In the genomic region with DNA sequence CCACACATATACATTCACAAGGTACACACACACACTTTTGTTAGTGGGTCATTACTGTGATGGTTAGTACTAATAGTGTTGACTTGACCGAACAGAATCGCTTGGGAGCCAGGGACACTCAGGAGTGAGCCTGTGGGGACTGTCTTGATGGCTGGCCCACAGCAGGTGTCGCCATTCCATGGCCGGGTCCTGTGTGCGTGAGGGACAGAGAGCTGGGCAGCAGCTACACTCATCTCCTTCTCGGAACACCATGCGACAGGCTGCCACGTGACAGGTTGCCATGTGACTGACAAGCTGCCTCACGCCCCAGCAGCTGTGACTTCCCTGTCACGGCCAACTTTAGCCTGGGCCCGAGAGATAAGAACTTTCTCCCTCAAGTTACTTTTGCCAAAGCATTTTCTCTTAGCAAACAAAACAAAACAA, we compare ENCODE assay signal across 9 mouse cellular contexts. TPM values are rescaled to one million over a fixed set of nuclear protein-coding genes. Genes with fewer than 3 reads are reported as not detected.
DNase-seq lines count a peak whose midpoint lies in the region; ATAC-seq and TF ChIP-seq lines count a peak whose summit lies in the region.
"Had no signal": no experiment of that assay in that cellular context is flagged by ENCODE, and none has a peak within 500 bp of the region (broad histone marks: within the 10 kb centered on the region; RNA-seq: fewer than 3 reads in every experiment).

No protein-coding gene starts in this region.

- no peaks in the 10 kb centered on the region for H3K27me3 ChIP-seq in thymus, adult 2 months (ENCODE audit: control insufficient read depth, insufficient read depth, low read length)
- no peaks in the 10 kb centered on the region for H3K27me3 ChIP-seq in midbrain, embryonic 15.5 days (replicated peaks)

- no peak overlapping the region for H3K9ac ChIP-seq in midbrain, embryonic 15.5 days

- no peak for TF ChIP-seq CTCF in brain, embryonic 14.5 days (IDR thresholded peaks at IDR 0.05; ENCODE audit: borderline replicate concordance, extremely low read depth, insufficient read depth, insufficient read length)
- no peak for TF ChIP-seq CTCF in thymus, adult 2 months (IDR thresholded peaks at IDR 0.05; ENCODE audit: borderline replicate concordance, control insufficient read depth, extremely low read depth, insufficient read depth, low read length, poor library complexity)

- H3K4me1 ChIP-seq in thymus, adult 2 months (replicated peaks; ENCODE audit: control insufficient read depth, insufficient read depth, low read length): no peaks in the 10 kb centered on the region
- H3K4me1 ChIP-seq in midbrain, embryonic 15.5 days: no peaks in the 10 kb centered on the region

- TF ChIP-seq POLR2A in brain, embryonic 14.5 days (IDR thresholded peaks at IDR 0.05; ENCODE audit: borderline replicate concordance, extremely low read depth, insufficient read depth, insufficient read length, poor library complexity, severe bottlenecking): no peak
- no peak for TF ChIP-seq POLR2A in thymus, adult 2 months (IDR thresholded peaks at IDR 0.05; ENCODE audit: control insufficient read depth, extremely low read depth, insufficient read depth, low read length, poor library complexity)

- H3K27ac ChIP-seq in thymus, adult 2 months (ENCODE audit: control insufficient read depth, insufficient read depth, low read length): no peak overlapping the region
- no peak overlapping the region for H3K27ac ChIP-seq in midbrain, embryonic 15.5 days

- no peak overlapping the region for H3K4me2 ChIP-seq in midbrain, embryonic 15.5 days

- 96% methylated on average over 11 of the region's 11 CpGs for WGBS in thymus, adult 2 months
- 89% methylated on average over 11 of the region's 11 CpGs for WGBS in midbrain, embryonic 15.5 days

- peak; percentile 15 for DNase-seq in brain, embryonic 14.5 days (ENCODE audit: low read depth)
- no peak for DNase-seq in thymus, adult 2 months
- DNase-seq in cerebellum, adult 9-11 months: no peak
- DNase-seq: right cerebral cortex, adult 18-20 months had no signal

- H3K36me3 ChIP-seq in thymus, adult 2 months (ENCODE audit: control insufficient read depth, insufficient read depth, low read length): no peaks in the 10 kb centered on the region
- H3K36me3 ChIP-seq in midbrain, embryonic 15.5 days (replicated peaks): peaks cover 22% of the 10 kb centered on the region; the same call in 1 of the 2 replicates

- ATAC-seq in erythroid progenitor cell, adult 5-6 weeks (replicated peaks; ENCODE audit: low FRiP score, poor library complexity, severe bottlenecking): peak; percentile 98
- ATAC-seq in hematopoietic stem cell, adult 5-6 weeks (replicated peaks in 1 of 2; ENCODE audit: insufficient read depth in 1 of 2, low FRiP score in 2 of 2, low TSS enrichment in 1 of 2, low read depth in 1 of 2, poor library complexity in 2 of 2, severe bottlenecking in 2 of 2): peak; percentile 42 to 78; a peak in 3 of 4 replicates
- peak; percentile 98 for ATAC-seq in megakaryocyte progenitor cell, adult 5-6 weeks (replicated peaks; ENCODE audit: poor library complexity)
- ATAC-seq in inflammation-experienced regulatory T-cells, adult 6 months: no peak
- no peak for ATAC-seq in midbrain, embryonic 15.5 days (replicated peaks)

- H3K9me3 ChIP-seq in midbrain, embryonic 15.5 days: no peaks in the 10 kb centered on the region

- no peak overlapping the region for H3K4me3 ChIP-seq in thymus, adult 2 months (ENCODE audit: control insufficient read depth, insufficient read depth, low read length)
- H3K4me3 ChIP-seq in midbrain, embryonic 15.5 days: no peak overlapping the region

RNA-seq across cellular contexts. Expression of a gene that starts 11.8 kb away (rescaled TPM):
- polyA plus RNA-seq in brain, embryonic 14.5 days (2012; rRNA removed): 72.1 and 92.2 TPM in 2 replicates
- total RNA-seq in erythroid progenitor cell, adult 5-6 weeks (2015; ENCODE audit: low replicate concordance): 49.7 and 69.6 TPM in 2 replicates
- total RNA-seq in erythroid progenitor cell, adult 5-6 weeks (2017; ENCODE audit: low replicate concordance): 79.6 and 125 TPM in 2 replicates
- total RNA-seq in hematopoietic stem cell, adult 5-6 weeks (2017): 70.3 and 120 TPM in 2 replicates
- 55.2 and 63.8 TPM in 2 replicates for total RNA-seq in megakaryocyte progenitor cell, adult 5-6 weeks (2015)
- 57.2 and 79.0 TPM in 2 replicates for total RNA-seq in megakaryocyte progenitor cell, adult 5-6 weeks (2017)
- 10 to 100 TPM; 66.2 to 89.2 (median 79.6) TPM for polyA plus RNA-seq in inflammation-experienced regulatory T-cells, adult 6 months (2017; shearing (Covaris generic))
- polyA plus RNA-seq in thymus, adult 2 months (2012; rRNA removed): 19.1 and 21.7 TPM in 2 replicates
- 115 and 127 TPM in 2 replicates for polyA plus RNA-seq in midbrain, embryonic 15.5 days (2015; fragmentation: Nextera tagmentation; extraction: Ambion mirVana)

RNA-seq across cellular contexts. Expression of a gene that starts 12.1 kb away (rescaled TPM):
- polyA plus RNA-seq in brain, embryonic 14.5 days (2012; rRNA removed): 62.2 and 82.6 TPM in 2 replicates
- total RNA-seq in erythroid progenitor cell, adult 5-6 weeks (2015; ENCODE audit: low replicate concordance): 133 and 192 TPM in 2 replicates
- total RNA-seq in erythroid progenitor cell, adult 5-6 weeks (2017; ENCODE audit: low replicate concordance): 435 and 485 TPM in 2 replicates
- 60.1 and 74.9 TPM in 2 replicates for total RNA-seq in hematopoietic stem cell, adult 5-6 weeks (2017)
- 4.1 TPM in 2 replicates for total RNA-seq in megakaryocyte progenitor cell, adult 5-6 weeks (2015)
- total RNA-seq in megakaryocyte progenitor cell, adult 5-6 weeks (2017): 6.0 and 7.9 TPM in 2 replicates
- polyA plus RNA-seq in inflammation-experienced regulatory T-cells, adult 6 months (2017; shearing (Covaris generic)): 1 to 10 TPM in 2 of 3 experiments, under 1 TPM in 1; 0.74 to 4.1 (median 3.9) TPM
- polyA plus RNA-seq in thymus, adult 2 months (2012; rRNA removed): 8.9 and 12.9 TPM in 2 replicates
- polyA plus RNA-seq in midbrain, embryonic 15.5 days (2015; fragmentation: Nextera tagmentation; extraction: Ambion mirVana): 63.5 and 68.6 TPM in 2 replicates

RNA-seq across cellular contexts. Expression of a gene that starts 28.4 kb away (rescaled TPM):
- 36.4 and 45.3 TPM in 2 replicates for polyA plus RNA-seq in brain, embryonic 14.5 days (2012; rRNA removed)
- 97.3 and 123 TPM in 2 replicates for total RNA-seq in erythroid progenitor cell, adult 5-6 weeks (2015; ENCODE audit: low replicate concordance)
- total RNA-seq in erythroid progenitor cell, adult 5-6 weeks (2017; ENCODE audit: low replicate concordance): 212 and 232 TPM in 2 replicates
- total RNA-seq in hematopoietic stem cell, adult 5-6 weeks (2017): 24.4 and 32.1 TPM in 2 replicates
- 16.4 and 17.0 TPM in 2 replicates for total RNA-seq in megakaryocyte progenitor cell, adult 5-6 weeks (2015)
- 20.4 and 33.7 TPM in 2 replicates for total RNA-seq in megakaryocyte progenitor cell, adult 5-6 weeks (2017)
- 10 to 100 TPM; 16.4 to 30.5 (median 17.6) TPM for polyA plus RNA-seq in inflammation-experienced regulatory T-cells, adult 6 months (2017; shearing (Covaris generic))
- 19.5 and 28.8 TPM in 2 replicates for polyA plus RNA-seq in thymus, adult 2 months (2012; rRNA removed)
- 19.8 and 20.5 TPM in 2 replicates for polyA plus RNA-seq in midbrain, embryonic 15.5 days (2015; fragmentation: Nextera tagmentation; extraction: Ambion mirVana)

Comparison
In these comparisons a context has a peak if more than half of its experiments do, and no peak if none do; other contexts are left out.
1. ATAC-seq: peak in erythroid progenitor cell, adult 5-6 weeks (single experiment), hematopoietic stem cell, adult 5-6 weeks (2 of 2) and megakaryocyte progenitor cell, adult 5-6 weeks (single experiment); none in inflammation-experienced regulatory T-cells, adult 6 months (single experiment) and midbrain, embryonic 15.5 days (single experiment).